Mouse (Mus musculus) liver, embryonic 11.5 days (tissue): Measurements from ENCODE around the gene Ino80d. TPM values are rescaled to one million over a fixed set of nuclear protein-coding genes. Genes with fewer than 3 reads are reported as not detected.

Source experiments
- ATAC-seq: fragments of 200-750 bp; cut with Nextera tagmentation; replicated peaks from 2 replicates; pipeline ENCODE4 v1.8.0; 2017; ENCODE audit warnings: moderate number of reproducible peaks, mild to moderate bottlenecking, moderate TSS enrichment, moderate library complexity; ENCODE audit not compliant: low FRiP score
- DNase-seq: peaks from one replicate; pipeline ENCODE4 v3.0.0-alpha.2; 2017; ENCODE audit warnings: low spot score
- H3K27ac ChIP-seq: fragments of 300-500 bp; sonication (generic); 2 replicates; pipeline ENCODE4 v1.5.1; 2014; ENCODE audit warnings: mild to moderate bottlenecking, low read depth, low read length, control low read depth
- H3K27me3 ChIP-seq: fragments of 300-500 bp; sonication (generic); replicated peaks from 2 replicates; pipeline ENCODE4 v1.6.1; 2014; ENCODE audit warnings: low read length, mixed read lengths; ENCODE audit not compliant: control insufficient read depth, insufficient read depth
- H3K36me3 ChIP-seq: fragments of 300-500 bp; sonication (generic); 2 replicates; pipeline ENCODE4 v1.6.1; 2014; ENCODE audit warnings: mild to moderate bottlenecking, low read length, moderate library complexity, mixed read lengths; ENCODE audit not compliant: control insufficient read depth, insufficient read depth
- H3K4me1 ChIP-seq: fragments of 300-500 bp; sonication (generic); replicated peaks from 2 replicates; pipeline ENCODE4 v1.6.1; 2014; ENCODE audit warnings: low read length, mixed read lengths; ENCODE audit not compliant: control insufficient read depth, insufficient read depth
- H3K4me2 ChIP-seq: fragments of 300-500 bp; sonication (generic); 2 replicates; pipeline ENCODE4 v1.6.1; 2014; ENCODE audit warnings: mild to moderate bottlenecking, control low read depth, moderate library complexity
- H3K4me3 ChIP-seq: fragments of 300-500 bp; sonication (generic); 2 replicates; pipeline ENCODE4 v1.5.1; 2014; ENCODE audit warnings: low read depth, low read length, control low read depth
- H3K9ac ChIP-seq: fragments of 300-500 bp; sonication (generic); 2 replicates; pipeline ENCODE4 v1.6.1; 2014; ENCODE audit warnings: low read depth, low read length, control low read depth
- H3K9me3 ChIP-seq: fragments of 300-500 bp; sonication (generic); 2 replicates; pipeline ENCODE4 v1.6.1; 2016; ENCODE audit warnings: low read length, inconsistent platforms, mixed read lengths; ENCODE audit not compliant: control insufficient read depth
- WGBS: fragments of 180-500 bp; shearing (Covaris S2); extraction: QIAGEN DNeasy Blood & Tissue Kit; methylation state at CpG from one replicate; pipeline ENCODE4 v1.1.7; 2014; 5-methylcytosine and 5-hydroxymethylcytosine counted together
- microRNA-seq: library from miRNA; unstranded; fragments of <30 nt; microRNA quantifications from one replicate; pipeline ENCODE4, GENCODE M21; 2017; ENCODE audit warnings: borderline number of aligned reads
- polyA plus RNA-seq: library from polyadenylated mRNA; unstranded; fragments of >200 nt; fragmentation: Nextera tagmentation; extraction: Ambion mirVana; gene quantifications from 2 replicates; pipeline ENCODE4 v1.2.1, GENCODE M21; 2014

Ino80d gene
- polyA plus RNA-seq, 1 experiment from 2014 or later, result 10.6 TPM

DNA sequence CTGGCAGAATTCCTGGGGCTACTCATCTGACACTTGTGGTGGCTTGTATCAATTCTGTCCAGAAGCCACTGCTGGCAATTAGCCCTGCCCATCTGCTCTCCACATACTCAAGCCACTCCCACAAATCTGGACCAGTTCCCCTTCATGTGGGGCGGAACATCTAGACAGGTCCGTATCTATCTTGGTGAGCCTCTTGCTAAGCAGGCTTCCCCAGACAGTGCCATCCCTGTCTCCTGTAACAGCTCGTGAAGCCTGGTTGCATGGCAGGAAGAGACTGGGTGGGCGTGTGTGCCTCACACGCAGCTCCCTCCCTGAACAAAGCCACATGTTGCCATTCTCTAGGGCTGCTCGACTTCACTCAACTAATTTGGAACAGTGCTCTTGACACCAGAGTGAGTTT lies 206.0 kb downstream of the Ino80d start:
- H3K4me2 ChIP-seq, result no peak overlapping the region
- 66% methylated on average over 6 of the region's 6 CpGs for WGBS
- no peaks in the 10 kb centered on the region for H3K4me1 ChIP-seq
- DNase-seq (no peak), ATAC-seq (no peak)
- no peak overlapping the region for H3K9ac ChIP-seq
- no peaks in the 10 kb centered on the region for H3K27me3 ChIP-seq
- H3K9me3 ChIP-seq, result no peaks in the 10 kb centered on the region
- H3K27ac ChIP-seq, result no peak overlapping the region
- no peaks in the 10 kb centered on the region for H3K36me3 ChIP-seq
- no peak overlapping the region for H3K4me3 ChIP-seq

Small RNA genes lying within 50 kb of the gene (microRNA-seq; reads per million reads assigned to microRNA genes)
- not detected for gene Gm24557
- not detected for gene Gm44468

Other genes with a start within 250 kb of the Ino80d start
- gene Eef1b2, start 62.2 kb upstream of the Ino80d start, polyA plus RNA-seq, result 694 and 775 TPM in 2 replicates
- 184 and 197 TPM in 2 replicates for gene Ndufs1, start 62.2 kb upstream of the Ino80d start, polyA plus RNA-seq
- gene Gpr1, start 99.9 kb upstream of the Ino80d start, polyA plus RNA-seq, result 0.09 and 0.14 TPM in 2 replicates
- gene Zdbf2, start 158.6 kb upstream of the Ino80d start, polyA plus RNA-seq, result 3.8 TPM in 2 replicates